ENCODE assay signal across 13 mouse cellular contexts in genomic region chr15:72134226-72134625, GRCm38 (mm10).
"Had no signal": no experiment of that assay in that cellular context is flagged by ENCODE, and none has a peak within 500 bp of the region (broad histone marks: within the 10 kb centered on the region; RNA-seq: fewer than 3 reads in every experiment).

No protein-coding gene starts in this region.

- DNase-seq: lung, adult 18-20 months; lung, embryonic 14.5 days; lung, postnatal 10 days; lung, postnatal 4 days; midbrain, embryonic 14.5 days; right cerebral cortex, postnatal 14 days; thymus, adult 2 months; thymus, postnatal 25 days; thymus, postnatal 4 days had no signal

- H3K36me3 ChIP-seq: liver, embryonic 12.5 days; midbrain, embryonic 10.5 days; midbrain, embryonic 12.5 days; neural tube, embryonic 12.5 days had no signal

- H3K4me3 ChIP-seq: liver, embryonic 12.5 days; midbrain, embryonic 10.5 days; midbrain, embryonic 12.5 days; neural tube, embryonic 12.5 days had no signal

- H3K27me3 ChIP-seq: liver, embryonic 12.5 days; midbrain, embryonic 12.5 days; neural tube, embryonic 12.5 days had no signal

- H3K4me2 ChIP-seq: liver, embryonic 12.5 days; lung, embryonic 14.5 days; midbrain, embryonic 12.5 days; neural tube, embryonic 12.5 days had no signal
